Comparison of ENCODE assay signal across 10 mouse cellular contexts in the genomic region with DNA sequence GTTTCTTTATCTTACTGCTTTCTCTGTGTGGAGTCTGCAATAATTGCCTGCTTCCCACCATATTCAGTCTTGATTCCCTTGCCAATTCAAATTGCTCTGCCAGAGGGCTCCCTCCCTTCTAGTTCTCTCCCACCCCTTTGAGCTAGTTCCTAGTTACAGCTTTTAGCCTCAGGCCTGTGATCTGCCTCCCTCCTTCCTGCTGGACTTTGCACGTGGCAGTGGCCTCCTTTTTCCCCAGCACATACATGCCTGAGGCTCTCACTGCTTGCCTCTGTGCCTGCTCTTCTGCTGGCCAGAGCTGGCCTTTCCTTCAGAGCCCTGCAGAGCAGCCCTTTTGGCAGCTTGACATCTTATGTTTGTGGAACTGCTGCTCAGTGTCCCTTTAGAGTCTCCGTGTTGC. TPM values are rescaled to one million over a fixed set of nuclear protein-coding genes. Genes with fewer than 3 reads are reported as not detected.
DNase-seq lines count a peak whose midpoint lies in the region; ATAC-seq and TF ChIP-seq lines count a peak whose summit lies in the region.
"Had no signal": no experiment of that assay in that cellular context is flagged by ENCODE, and none has a peak within 500 bp of the region (broad histone marks: within the 10 kb centered on the region; RNA-seq: fewer than 3 reads in every experiment).

No protein-coding gene starts in this region.

- peak; percentile 4 for DNase-seq in lung, postnatal 25 days (ENCODE audit: low spot score)
- no peak for DNase-seq in lung, adult 2 months
- peak; percentile 56 for DNase-seq in cerebellum, adult 9-11 months
- no peak for DNase-seq in testis, postnatal 10 days (ENCODE audit: low spot score)
- DNase-seq in natural killer cell, adult 2 months (ENCODE audit: low spot score in 2 of 2): no peak
- DNase-seq: thymus, postnatal 4 days had no signal

- no peak overlapping the region for H3K4me3 ChIP-seq in heart, embryonic 15.5 days
- no peak overlapping the region for H3K4me3 ChIP-seq in heart, embryonic 11.5 days (ENCODE audit: low read depth, low read length)
- H3K4me3 ChIP-seq in lung, adult 2 months (replicated peaks; ENCODE audit: extremely low read depth, low read depth, low read length): no peak overlapping the region
- no peak overlapping the region for H3K4me3 ChIP-seq in limb, embryonic 13.5 days
- H3K4me3 ChIP-seq: heart, embryonic 12.5 days had no signal

- peak overlapping the region; percentile 23; the same call in 1 of the 2 replicates for H3K9ac ChIP-seq in heart, embryonic 15.5 days
- no peak overlapping the region for H3K9ac ChIP-seq in heart, embryonic 11.5 days (ENCODE audit: low read depth, low read length)
- peak overlapping the region; percentile 51 for H3K9ac ChIP-seq in limb, embryonic 13.5 days
- H3K9ac ChIP-seq: heart, embryonic 12.5 days had no signal

- no peak for TF ChIP-seq POLR2A in lung, adult 2 months (IDR thresholded peaks at IDR 0.05; ENCODE audit: borderline replicate concordance, extremely low read depth, low read depth, low read length)

- H3K27ac ChIP-seq in heart, embryonic 15.5 days: no peak overlapping the region
- H3K27ac ChIP-seq in heart, embryonic 11.5 days (ENCODE audit: low read depth, low read length): no peak overlapping the region
- peak overlapping the region; percentile 55; the same call in 1 of the 2 replicates for H3K27ac ChIP-seq in limb, embryonic 13.5 days

- 48% methylated on average over 2 of the region's 2 CpGs for WGBS in heart, embryonic 15.5 days
- WGBS in heart, embryonic 11.5 days (ENCODE audit: insufficient replicate concordance): 63% methylated on average over 2 of the region's 2 CpGs
- WGBS in lung, adult 2 months: 35% methylated on average over 2 of the region's 2 CpGs
- whole genome bisulfite sequencing in limb, embryonic 13.5 days: 21% methylated on average over 2 of the region's 2 CpGs

- ATAC-seq in heart, embryonic 15.5 days (replicated peaks; ENCODE audit: insufficient number of reproducible peaks, insufficient read depth, low FRiP score, low read depth): no peak
- ATAC-seq in heart, embryonic 11.5 days (replicated peaks; ENCODE audit: insufficient number of reproducible peaks, low FRiP score, low TSS enrichment): no peak
- no peak for ATAC-seq in limb, embryonic 13.5 days (ENCODE audit: low FRiP score, low read depth)

- H3K36me3 ChIP-seq in heart, embryonic 15.5 days: peaks cover 14% of the 10 kb centered on the region
- H3K36me3 ChIP-seq in heart, embryonic 11.5 days (ENCODE audit: control insufficient read depth, insufficient read depth, low read length): no peaks in the 10 kb centered on the region; the same call in 1 of the 2 replicates
- peaks cover 4% of the 10 kb centered on the region; the same call in 1 of the 2 replicates for H3K36me3 ChIP-seq in limb, embryonic 13.5 days

- no peak for TF ChIP-seq CTCF in lung, adult 2 months (IDR thresholded peaks at IDR 0.05; ENCODE audit: insufficient read depth, low read length)

- H3K4me1 ChIP-seq in heart, embryonic 15.5 days (replicated peaks): no peaks in the 10 kb centered on the region; the same call in none of the 2 replicates
- no peaks in the 10 kb centered on the region for H3K4me1 ChIP-seq in heart, embryonic 11.5 days (ENCODE audit: control insufficient read depth, insufficient read depth, low read length)
- no peaks in the 10 kb centered on the region for H3K4me1 ChIP-seq in lung, adult 2 months (ENCODE audit: control insufficient read depth, insufficient read depth, low read length)
- peaks cover 43% of the 10 kb centered on the region for H3K4me1 ChIP-seq in limb, embryonic 13.5 days
- H3K4me1 ChIP-seq: heart, embryonic 12.5 days had no signal

- H3K9me3 ChIP-seq in heart, embryonic 15.5 days (replicated peaks): no peaks in the 10 kb centered on the region
- H3K9me3 ChIP-seq in heart, embryonic 11.5 days (replicated peaks; ENCODE audit: control insufficient read depth, low read length): no peaks in the 10 kb centered on the region
- no peaks in the 10 kb centered on the region for H3K9me3 ChIP-seq in limb, embryonic 13.5 days
- H3K9me3 ChIP-seq: heart, embryonic 12.5 days had no signal

- no peaks in the 10 kb centered on the region for H3K27me3 ChIP-seq in heart, embryonic 15.5 days
- H3K27me3 ChIP-seq in heart, embryonic 11.5 days (ENCODE audit: control insufficient read depth, insufficient read depth, low read length): no peaks in the 10 kb centered on the region
- no peaks in the 10 kb centered on the region for H3K27me3 ChIP-seq in limb, embryonic 13.5 days
- H3K27me3 ChIP-seq: heart, embryonic 12.5 days had no signal

- no peak overlapping the region for H3K4me2 ChIP-seq in heart, embryonic 15.5 days
- no peak overlapping the region for H3K4me2 ChIP-seq in heart, embryonic 11.5 days
- no peak overlapping the region for H3K4me2 ChIP-seq in limb, embryonic 13.5 days (replicated peaks)
- H3K4me2 ChIP-seq: heart, embryonic 12.5 days had no signal

RNA-seq across cellular contexts. Expression of a gene that starts 38.1 kb away (rescaled TPM):
- 11.2 and 16.6 TPM in 2 replicates for polyA plus RNA-seq in heart, embryonic 15.5 days (2015; fragmentation: Nextera tagmentation; extraction: Ambion mirVana)
- 12.6 and 16.2 TPM in 2 replicates for polyA plus RNA-seq in heart, embryonic 11.5 days (2014; fragmentation: Nextera tagmentation; extraction: Ambion mirVana)
- 11.1 and 11.7 TPM in 2 replicates for polyA plus RNA-seq in lung, adult 2 months (2012; rRNA removed)
- 10.4 and 13.8 TPM in 2 replicates for polyA plus RNA-seq in limb, embryonic 13.5 days (2015; fragmentation: Nextera tagmentation; extraction: Ambion mirVana)

RNA-seq across cellular contexts. Expression of a gene that starts 38.2 kb away (rescaled TPM):
- 55.4 and 67.0 TPM in 2 replicates for polyA plus RNA-seq in heart, embryonic 15.5 days (2015; fragmentation: Nextera tagmentation; extraction: Ambion mirVana)
- polyA plus RNA-seq in heart, embryonic 11.5 days (2014; fragmentation: Nextera tagmentation; extraction: Ambion mirVana): 90.0 and 94.5 TPM in 2 replicates
- 26.5 and 35.6 TPM in 2 replicates for polyA plus RNA-seq in lung, adult 2 months (2012; rRNA removed)
- 115 and 119 TPM in 2 replicates for polyA plus RNA-seq in limb, embryonic 13.5 days (2015; fragmentation: Nextera tagmentation; extraction: Ambion mirVana)

Comparison
In these comparisons a context has a peak if more than half of its experiments do, and no peak if none do; other contexts are left out.
1. DNase-seq: peak in lung, postnatal 25 days (single experiment) and cerebellum, adult 9-11 months (single experiment); none in lung, adult 2 months (single experiment), testis, postnatal 10 days (single experiment) and natural killer cell, adult 2 months (0 of 2).